Mouse (Mus musculus) layer of hippocampus, postnatal 25 days (tissue): Measurements from ENCODE around the gene Tchp. TPM values are rescaled to one million over a fixed set of nuclear protein-coding genes. Genes with fewer than 3 reads are reported as not detected.

Source experiments
- DNase-seq, 2 experiments: peaks; one replicate each; pipeline ENCODE4 v3.0.0; 2022; ENCODE audit warnings: mixed read lengths in 2 of 2, low spot score in 1 of 2; ENCODE audit errors: extremely low spot score in 1 of 2
- total RNA-seq, 2 experiments: library from RNA; stranded (reverse); gene quantifications; 2 replicates each; pipeline ENCODE4 v1.2.3; 2021

The Tchp gene
- total RNA-seq, 2 experiments from 2014 or later, result 9.3 to 14.4 TPM

- DNase-seq, result no peak
These were observed 29.7 kb downstream of the Tchp start for GRCm38 (mm10) chr5:114737090-114737887.

GRCm38 (mm10) chr5:114738707-114739241, 31.2 kb downstream of the Tchp start:
- no peak for DNase-seq

- no peak for DNase-seq
These were observed 33.0 kb downstream of the Tchp start for GRCm38 (mm10) chr5:114740595-114740994.

DNA sequence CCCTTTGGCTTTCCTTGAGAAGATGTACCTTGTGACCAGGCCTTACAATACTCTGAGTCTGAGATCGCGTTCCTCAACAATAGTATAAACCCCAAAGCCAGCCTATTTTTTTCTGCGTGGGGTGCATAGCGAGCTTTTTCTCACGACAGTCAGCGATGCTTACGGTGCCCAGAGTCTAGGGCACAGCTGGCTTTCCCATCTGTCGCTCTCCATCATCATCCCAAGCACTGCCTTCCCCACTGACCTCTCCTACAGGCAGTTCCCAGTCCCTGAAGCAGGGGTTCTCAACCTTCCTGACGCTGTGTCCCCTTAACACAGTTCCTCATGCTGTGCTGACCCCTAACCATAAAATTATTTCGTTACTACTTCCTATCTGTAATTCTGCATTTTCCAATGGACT, 35.0 kb downstream of the Tchp start:
- DNase-seq, result no peak

DNA sequence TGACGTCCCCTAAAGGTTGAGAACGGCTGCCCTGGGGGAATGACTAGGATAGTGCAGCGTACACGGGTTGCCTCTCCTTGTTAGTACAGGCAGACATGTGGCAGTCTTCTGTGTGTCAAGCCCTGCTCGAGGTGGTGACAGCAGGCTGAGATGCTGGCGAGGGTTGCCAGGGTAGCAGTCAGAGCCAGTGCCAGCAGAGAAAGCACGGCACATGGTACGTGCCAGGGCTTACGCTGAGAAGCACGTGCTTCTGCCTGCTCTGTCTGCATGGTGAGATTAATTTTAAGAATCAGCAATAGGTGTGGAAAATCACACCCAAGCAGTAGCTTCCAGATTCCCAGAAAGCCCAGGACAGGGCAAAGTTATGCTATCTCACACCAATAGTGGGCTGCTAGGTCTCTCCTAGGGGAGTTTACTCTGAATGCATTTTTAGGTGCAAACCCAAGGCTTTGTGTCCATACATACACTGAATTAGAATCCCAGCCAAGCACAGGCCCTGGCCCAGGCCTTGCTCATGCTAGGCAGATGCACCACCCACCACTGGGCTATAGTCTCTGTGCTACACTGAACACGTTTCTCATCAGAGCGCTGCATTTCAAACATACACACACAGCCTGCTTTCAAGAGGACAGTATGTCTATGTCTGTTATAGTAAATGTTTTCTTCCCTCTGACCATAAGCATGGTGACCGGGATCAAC, 35.6 kb downstream of the Tchp start:
- DNase-seq, result peak; percentile 33 to 37

- DNase-seq, result no peak
These were observed 36.1 kb downstream of the Tchp start for GRCm38 (mm10) chr5:114743697-114744090.

- no peak for DNase-seq
These were observed 38.0 kb downstream of the Tchp start for GRCm38 (mm10) chr5:114745581-114745980.

- no peak for DNase-seq
These were observed 39.3 kb downstream of the Tchp start for GRCm38 (mm10) chr5:114746886-114747285.

DNA sequence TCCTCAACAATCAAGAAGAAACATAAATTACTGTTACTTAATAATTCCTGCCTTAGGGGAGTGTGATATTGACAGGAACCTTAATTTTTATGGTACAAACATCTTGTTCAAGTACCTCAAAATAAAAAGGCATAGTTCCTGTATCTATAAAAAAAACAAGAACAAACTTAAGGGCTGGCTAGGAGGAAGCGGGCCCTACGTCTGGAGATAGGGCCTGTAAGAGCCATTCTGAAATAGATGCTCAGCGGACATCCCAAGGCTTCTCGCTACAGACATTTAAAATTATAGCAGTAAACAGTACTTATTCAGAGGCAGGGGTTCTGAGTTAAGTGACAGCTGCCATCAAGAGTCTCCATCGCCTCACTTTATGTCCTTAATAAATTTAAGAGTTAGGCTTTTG, 40.0 kb downstream of the Tchp start:
- DNase-seq, result no peak

DNA sequence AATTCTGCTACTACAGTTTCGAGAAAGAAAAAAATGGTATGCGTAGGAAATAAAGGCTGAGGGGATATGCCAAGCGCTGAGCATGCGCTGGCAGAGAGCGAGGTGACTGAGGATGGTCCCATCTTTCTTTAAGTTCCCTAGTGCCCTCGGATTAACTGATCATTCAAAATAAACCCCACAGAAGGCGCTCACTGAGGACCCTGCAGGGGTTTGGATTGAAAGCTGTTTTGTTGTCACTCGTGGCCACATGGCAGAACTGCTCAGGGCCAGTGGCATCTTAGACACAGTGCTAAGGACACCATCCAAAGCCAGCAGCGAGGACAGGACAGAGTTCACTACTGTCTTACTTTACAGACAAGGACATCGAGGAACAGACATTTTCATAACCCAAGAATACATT, 42.8 kb downstream of the Tchp start:
- no peak for DNase-seq

DNA sequence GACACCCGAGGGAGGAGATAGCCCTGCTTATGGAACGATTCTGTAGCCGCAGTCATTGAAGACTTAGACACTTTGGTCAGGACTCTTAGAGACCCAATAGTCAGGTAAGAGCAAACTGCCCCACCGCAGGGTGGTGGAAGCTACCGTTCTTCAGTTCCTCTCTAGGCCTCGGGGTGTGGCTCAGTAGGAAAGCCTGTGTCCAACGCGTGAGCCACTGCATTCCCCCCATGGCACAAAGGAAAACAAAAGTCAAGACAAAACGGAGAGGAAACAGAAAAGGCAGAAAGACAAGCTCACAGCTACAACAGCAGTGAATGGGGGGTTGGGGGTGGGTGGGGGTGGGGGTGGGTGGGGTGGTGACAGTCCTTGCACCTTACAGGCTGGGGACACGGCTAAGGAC, 44.8 kb downstream of the Tchp start:
- no peak for DNase-seq

DNA sequence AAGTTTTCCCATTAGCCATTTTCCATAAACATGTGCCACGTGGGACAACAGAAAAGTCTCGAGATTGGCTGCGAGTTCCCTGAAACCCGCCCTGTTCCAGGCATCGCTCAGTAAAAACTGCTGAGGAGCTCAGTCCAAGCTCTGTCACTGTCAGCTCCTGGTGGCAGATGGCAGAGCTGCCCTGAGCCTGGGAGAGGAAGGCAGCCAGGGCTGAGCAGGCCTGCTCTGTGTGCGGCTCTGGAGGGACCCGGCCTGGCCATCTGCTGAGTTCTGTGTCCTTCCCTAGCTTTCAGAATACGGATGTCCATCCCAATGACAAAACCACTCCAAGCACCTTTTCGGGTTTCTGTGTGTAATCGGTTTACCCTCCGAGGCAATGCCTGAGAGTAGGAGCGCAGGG, 45.8 kb downstream of the Tchp start:
- DNase-seq, result no peak

DNA sequence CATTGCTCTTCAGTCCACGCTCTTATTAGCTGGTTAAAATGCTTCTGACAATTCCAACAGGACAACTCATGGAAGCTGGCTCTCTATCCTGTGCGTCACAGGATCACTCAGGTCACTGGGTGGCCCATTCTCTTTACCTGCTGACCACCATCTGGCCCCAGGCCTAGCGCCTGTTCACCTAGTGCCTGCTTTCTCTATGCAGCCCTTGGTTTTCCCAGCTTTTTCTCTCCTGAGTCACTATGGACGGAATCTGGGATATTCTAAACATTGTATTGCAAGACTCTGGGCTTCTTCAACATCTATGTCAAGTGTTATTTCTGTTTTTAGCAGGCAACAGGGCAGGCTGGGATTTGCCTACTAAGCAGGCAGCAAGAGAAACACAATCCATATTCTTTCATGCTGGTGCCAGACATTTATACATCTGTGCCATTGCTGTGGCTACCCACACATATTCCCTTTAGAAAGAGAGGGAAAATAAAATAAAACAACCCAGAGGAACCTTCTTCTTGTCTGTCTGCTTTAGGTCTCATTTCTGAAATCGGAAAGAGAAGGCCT, 52.1 kb downstream of the Tchp start:
- DNase-seq, result no peak

GRCm38 (mm10) chr5:114761980-114762379, 54.4 kb downstream of the Tchp start:
- DNase-seq, result no peak

GRCm38 (mm10) chr5:114764812-114765735, 57.5 kb downstream of the Tchp start:
- no peak for DNase-seq

GRCm38 (mm10) chr5:114766686-114767085, 59.1 kb downstream of the Tchp start:
- no peak for DNase-seq

DNA sequence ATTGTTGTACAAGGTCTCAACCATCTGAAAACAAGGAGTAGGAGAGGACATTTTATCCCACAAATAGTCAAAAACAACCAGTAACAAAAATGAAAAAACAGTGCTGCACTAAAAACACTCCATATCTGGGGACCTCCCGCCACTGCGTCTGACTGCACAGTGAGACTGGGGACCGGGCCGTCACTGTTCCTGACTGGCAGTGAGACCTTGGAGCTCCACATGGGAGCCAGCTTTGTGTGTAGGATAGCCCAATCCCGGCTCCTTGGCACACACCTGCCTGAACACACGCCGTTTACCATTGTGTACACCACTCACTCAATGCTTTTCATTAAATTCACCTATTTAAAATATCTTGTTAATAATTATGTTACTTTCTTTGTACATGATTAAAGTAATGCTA, 59.6 kb downstream of the Tchp start:
- DNase-seq, result no peak

DNA sequence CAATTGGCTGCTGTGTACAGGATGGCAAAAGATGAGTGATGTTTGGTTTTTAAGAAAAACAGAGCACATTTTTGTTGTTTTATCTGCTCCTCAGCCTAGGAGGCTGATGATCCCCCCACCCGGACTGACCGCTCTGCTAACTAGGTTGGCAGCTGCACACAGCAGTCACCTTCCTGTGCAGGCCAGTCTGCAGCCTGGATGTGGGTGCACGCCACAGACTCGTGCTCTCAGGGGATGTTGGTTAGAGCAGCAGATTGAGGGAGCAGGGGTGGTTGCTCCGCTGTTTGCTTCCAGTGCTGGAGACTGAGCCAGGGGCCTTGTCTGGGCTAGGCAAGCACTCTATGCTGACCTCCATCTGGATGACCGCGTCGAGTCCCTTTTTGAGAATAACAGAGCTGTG, 62.2 kb downstream of the Tchp start:
- no peak for DNase-seq

GRCm38 (mm10) chr5:114771796-114772195, 64.2 kb downstream of the Tchp start:
- no peak for DNase-seq
